Mouse (Mus musculus): ENCODE results near the gene C130026I21Rik.
"Not testable (repeated sequence)": the region's sequence is repeated elsewhere in the genome, so short reads cannot be mapped to it uniquely, and the experiment has no call there.

GRCm38 (mm10) chr1:85239018-85239775 is 31.2 kb downstream of the C130026I21Rik start:
- not testable (repeated sequence) for TF ChIP-seq CTCF, POLR2A (IDR thresholded peaks at IDR 0.05; ENCODE audit: insufficient read depth, low read depth, low read length)

Data from olfactory bulb, adult 2 months (tissue).